Mouse (Mus musculus) bone marrow, adult 2 months (tissue): ENCODE results near the gene Jpt2.

ENCODE experiments used
- CTCF ChIP-seq: fragments of 200-500 bp; IDR thresholded peaks from 2 replicates; pipeline ENCODE4 v1.5.1; 2011; ENCODE audit warnings: low read length, control low read depth; ENCODE audit not compliant: control insufficient read depth, insufficient read depth
- POLR2A ChIP-seq: fragments of 200-500 bp; IDR thresholded peaks from 2 replicates; pipeline ENCODE4 v1.6.1; 2011; ENCODE audit warnings: low read depth, mild to moderate bottlenecking, control low read depth, low read length, borderline replicate concordance; ENCODE audit not compliant: control insufficient read depth

DNA sequence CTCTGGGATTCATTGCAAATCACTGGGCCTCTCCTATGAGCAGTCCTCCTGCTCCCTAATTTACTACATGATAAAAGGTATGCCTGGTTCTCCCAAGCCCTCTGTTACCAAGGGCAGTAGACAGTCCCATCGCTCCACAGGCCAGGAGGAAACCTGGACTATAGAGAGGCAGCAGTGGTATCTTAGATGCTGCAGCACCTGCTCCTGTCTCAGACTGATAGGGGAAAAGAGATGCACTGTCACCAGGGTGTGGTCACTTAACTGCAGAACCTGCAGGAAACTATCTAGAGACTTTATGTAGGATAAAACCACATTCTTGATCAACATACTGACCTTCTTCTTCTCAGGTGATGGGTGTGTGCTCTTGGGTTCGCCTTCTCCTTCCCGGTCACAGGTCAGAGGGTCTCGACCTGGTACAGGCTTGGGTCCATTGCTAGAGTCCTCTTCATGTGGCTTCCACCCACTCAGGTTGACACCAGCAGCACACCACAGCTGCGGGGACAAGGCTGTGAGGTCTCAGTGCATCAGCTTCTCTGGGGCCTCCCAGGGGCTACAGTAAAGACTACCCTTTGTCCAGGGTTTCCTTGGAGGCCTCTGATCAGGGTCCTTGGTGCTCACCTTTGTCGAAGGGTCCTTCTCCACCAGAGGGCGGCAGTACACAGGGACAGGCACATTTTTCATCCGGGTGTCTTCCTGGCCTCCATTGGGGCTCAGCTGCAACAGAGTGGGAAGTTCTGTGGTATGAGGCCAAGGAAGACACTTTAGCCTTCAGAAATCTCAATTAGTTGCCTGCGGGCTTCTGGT is 57.6 kb downstream of the Jpt2 start:
- TF ChIP-seq POLR2A (no peak), CTCF (peak; percentile 57)
